Comparison of ENCODE assay signal across 9 mouse cellular contexts in the genomic region with DNA sequence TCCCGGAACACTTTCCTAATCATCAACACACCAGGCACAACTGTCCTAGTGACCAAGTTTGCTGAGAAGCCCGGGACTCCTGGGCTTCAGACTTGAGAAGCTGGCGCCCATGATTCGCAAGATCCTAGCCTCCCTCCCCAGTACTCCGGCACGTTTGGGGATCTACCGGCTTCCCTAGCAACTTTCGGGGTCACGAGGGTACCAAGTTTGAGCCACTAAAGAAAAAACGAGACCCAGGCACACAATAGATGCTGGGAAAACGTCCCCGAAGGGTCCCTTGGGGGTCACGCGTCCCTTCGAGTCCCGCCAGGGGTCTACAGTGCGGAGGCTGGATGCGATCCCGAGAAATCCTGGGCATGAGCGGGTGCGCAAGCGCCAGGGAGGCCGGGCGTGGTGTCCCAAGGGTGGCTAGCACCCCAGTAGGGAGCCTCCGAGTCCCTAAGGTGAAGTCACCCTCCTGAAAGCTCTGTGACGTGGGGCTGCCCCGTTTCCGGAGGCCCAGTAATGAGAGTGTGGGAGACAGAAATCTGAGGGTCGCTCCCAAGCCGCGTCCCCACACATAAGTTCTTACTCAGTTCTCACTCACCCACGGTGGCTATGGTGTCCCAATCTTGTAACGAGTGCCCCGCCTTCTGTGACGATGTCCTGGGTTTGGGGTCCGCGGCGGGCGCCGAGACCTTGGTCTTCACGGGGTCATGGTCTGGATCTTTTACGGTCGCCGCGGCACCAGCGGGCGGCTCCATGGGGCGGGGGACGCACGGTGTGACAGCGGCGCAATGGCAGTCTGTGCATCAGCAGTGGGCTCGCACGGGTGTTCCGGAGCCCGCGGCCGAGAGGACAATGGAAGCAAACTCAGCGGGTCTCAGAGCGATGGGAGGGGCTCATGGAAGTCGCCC. TPM values are rescaled to one million over a fixed set of nuclear protein-coding genes. Genes with fewer than 3 reads are reported as not detected.
A peak's percentile ranks its signal among the peaks of the same experiment; 100 is the strongest.
DNase-seq lines count a peak whose midpoint lies in the region; ATAC-seq and TF ChIP-seq lines count a peak whose summit lies in the region.
"Had no signal": no experiment of that assay in that cellular context is flagged by ENCODE, and none has a peak within 500 bp of the region (broad histone marks: within the 10 kb centered on the region; RNA-seq: fewer than 3 reads in every experiment).

No protein-coding gene starts in this region.

- no peaks in the 10 kb centered on the region for H3K27me3 ChIP-seq in heart, adult 2 months (ENCODE audit: control insufficient read depth, insufficient read depth, low read length)
- no peaks in the 10 kb centered on the region for H3K27me3 ChIP-seq in intestine, postnatal 0 days (replicated peaks; ENCODE audit: control insufficient read depth, insufficient read depth, low read length)
- H3K27me3 ChIP-seq in lung, postnatal 0 days (replicated peaks; ENCODE audit: insufficient read depth, low read length) = no peaks in the 10 kb centered on the region

- H3K27ac ChIP-seq in heart, adult 2 months = peak overlapping the region; percentile 73
- H3K27ac ChIP-seq in ES-E14 (ENCODE audit: insufficient read depth, low read depth, low read length, poor library complexity, severe bottlenecking) = no peak overlapping the region; the same call in 1 of the 2 replicates
- H3K27ac ChIP-seq in intestine, postnatal 0 days (ENCODE audit: low read depth, low read length) = peak overlapping the region; percentile 70
- peak overlapping the region; percentile 69 for H3K27ac ChIP-seq in lung, postnatal 0 days (ENCODE audit: low read length)

- no peaks in the 10 kb centered on the region for H3K36me3 ChIP-seq in heart, adult 2 months (ENCODE audit: control insufficient read depth, insufficient read depth, low read length)
- H3K36me3 ChIP-seq in ES-E14 (ENCODE audit: control insufficient read depth, insufficient read depth, low read length, poor library complexity, severe bottlenecking) = no peaks in the 10 kb centered on the region
- H3K36me3 ChIP-seq in intestine, postnatal 0 days (ENCODE audit: control insufficient read depth, insufficient read depth) = no peaks in the 10 kb centered on the region
- no peaks in the 10 kb centered on the region for H3K36me3 ChIP-seq in lung, postnatal 0 days (ENCODE audit: insufficient read depth, low read length)

- intact Hi-C loops in heart, adult 2 months (cut with DNase I) = loop anchor here (10.0 kb wide), 2 partner anchors 140 to 360 kb away; no protein-coding TSS in a partner anchor
- intact Hi-C loops in heart, postnatal 10 days (cut with DNase I) = no loop called here

- H3K9ac ChIP-seq in heart, adult 2 months (ENCODE audit: low read depth, low read length) = peak overlapping the region; percentile 85
- peak overlapping the region; percentile 83 for H3K9ac ChIP-seq in ES-E14 (ENCODE audit: insufficient read depth, low read depth, low read length, poor library complexity, severe bottlenecking)
- peak overlapping the region; percentile 54 for H3K9ac ChIP-seq in intestine, postnatal 0 days (ENCODE audit: low read depth, low read length)
- peak overlapping the region; percentile 55 for H3K9ac ChIP-seq in lung, postnatal 0 days (replicated peaks; ENCODE audit: low read depth)

- WGBS in heart, adult 2 months = 18% methylated on average over 61 of the region's 61 CpGs
- 19% methylated on average over 57 of the region's 61 CpGs for WGBS in intestine, postnatal 0 days
- WGBS in lung, postnatal 0 days = 7% methylated on average over 49 of the region's 61 CpGs

- DNase-seq in heart, adult 2 months = no peak
- DNase-seq in heart, postnatal 10 days = no peak
- DNase-seq in ES-E14 (ENCODE audit: low read depth, low spot score) = no peak
- peak; percentile 11 for DNase-seq in cerebellum, adult 8-10 months
- DNase-seq in gastrocnemius, postnatal 10 days = peak; percentile 11
- DNase-seq in lung, postnatal 0 days (ENCODE audit: low spot score) = peak; percentile 20
- DNase-seq in right cerebral cortex, adult 2 months (ENCODE audit: low spot score in 2 of 2) = peak; percentile 10 to 36

- in situ Hi-C loops in ES-E14 (cut with MboI; ENCODE audit: low sequenced_read_pairs in 2 of 2, unreplicated experiment in 2 of 2) = no loop called here

- H3K79me2 ChIP-seq in heart, adult 2 months (replicated peaks; ENCODE audit: control insufficient read depth, insufficient read depth, low read length) = no peaks in the 10 kb centered on the region; the same call in 1 of the 2 replicates

- no peak for TF ChIP-seq CTCF in heart, adult 2 months (IDR thresholded peaks at IDR 0.05)
- TF ChIP-seq CTCF in intestine, postnatal 0 days (IDR thresholded peaks at IDR 0.05; ENCODE audit: low read depth) = no peak
- TF ChIP-seq CTCF in lung, postnatal 0 days (IDR thresholded peaks at IDR 0.05) = no peak

- peak overlapping the region; percentile 65 for H3K4me2 ChIP-seq in intestine, postnatal 0 days (replicated peaks; ENCODE audit: low read depth)
- H3K4me2 ChIP-seq in lung, postnatal 0 days (replicated peaks; ENCODE audit: low read depth, low read length) = peak overlapping the region; percentile 54

- ATAC-seq in intestine, postnatal 0 days = peak; percentile 60
- ATAC-seq in lung, postnatal 0 days = peak; percentile 55

- H3K4me3 ChIP-seq in heart, adult 2 months = peak overlapping the region; percentile 78
- H3K4me3 ChIP-seq in ES-E14 (ENCODE audit: insufficient read depth in 1 of 2, low read depth in 1 of 2, low read length in 2 of 2, poor library complexity in 1 of 2, severe bottlenecking in 1 of 2) = peak overlapping the region; percentile 86 to 87
- H3K4me3 ChIP-seq in intestine, postnatal 0 days (ENCODE audit: low read depth, low read length) = peak overlapping the region; percentile 65
- peak overlapping the region; percentile 66 for H3K4me3 ChIP-seq in lung, postnatal 0 days (ENCODE audit: low read depth, low read length)

- no peaks in the 10 kb centered on the region; the same call in 1 of the 2 replicates for H3K4me1 ChIP-seq in heart, adult 2 months (ENCODE audit: control insufficient read depth, insufficient read depth, low read length)
- no peaks in the 10 kb centered on the region for H3K4me1 ChIP-seq in ES-E14 (ENCODE audit: control insufficient read depth in 2 of 2, insufficient read depth in 2 of 2, low read length in 2 of 2, poor library complexity in 1 of 2)
- H3K4me1 ChIP-seq in intestine, postnatal 0 days (replicated peaks; ENCODE audit: control insufficient read depth, insufficient read depth, low read length) = no peaks in the 10 kb centered on the region
- no peaks in the 10 kb centered on the region for H3K4me1 ChIP-seq in lung, postnatal 0 days (ENCODE audit: insufficient read depth, low read depth, low read length)

- TF ChIP-seq POLR2A in heart, adult 2 months (IDR thresholded peaks at IDR 0.05; ENCODE audit: insufficient read depth, low read depth, low read length) = no peak

- TF ChIP-seq EP300 in heart, adult 2 months (IDR thresholded peaks at IDR 0.05; ENCODE audit: insufficient read depth, low read depth, low read length) = no peak
- no peak for TF ChIP-seq EP300 in lung, postnatal 0 days (IDR thresholded peaks at IDR 0.05)

- H3K9me3 ChIP-seq in ES-E14 (ENCODE audit: control insufficient read depth, insufficient read depth, low read depth, low read length) = no peaks in the 10 kb centered on the region
- no peaks in the 10 kb centered on the region for H3K9me3 ChIP-seq in intestine, postnatal 0 days (ENCODE audit: control insufficient read depth)
- H3K9me3 ChIP-seq in lung, postnatal 0 days (ENCODE audit: low read length) = no peaks in the 10 kb centered on the region

TF ChIP-seq in ES-E14, 5 proteins besides CTCF, POLR2A, EP300 and RAD21:
- no peak for TF ChIP-seq HCFC1 (IDR thresholded peaks at IDR 0.05; ENCODE audit: borderline replicate concordance, insufficient read depth, low read length)

RNA-seq across cellular contexts. Expression of gene Prkx, which starts 0.9 kb away (rescaled TPM):
- total RNA-seq in heart, adult 2 months (2021) = 10 to 100 TPM; 14.4 to 16.8 TPM
- polyA plus RNA-seq in heart, adult 2 months (2012; rRNA removed) = 6.9 and 10.7 TPM in 2 replicates
- 10 to 100 TPM; 23.3 to 24.4 TPM for total RNA-seq in heart, postnatal 10 days (2021)
- 8.4 and 9.1 TPM in 2 replicates for total RNA-seq in ES-E14 (2012; rRNA removed)
- total RNA-seq in gastrocnemius, postnatal 10 days (2021) = 1 to 10 TPM; 4.7 to 5.5 TPM
- 6.7 and 7.0 TPM in 2 replicates for polyA plus RNA-seq in intestine, postnatal 0 days (2015; fragmentation: Nextera tagmentation; extraction: Ambion mirVana)
- 17.5 and 19.6 TPM in 2 replicates for polyA plus RNA-seq in lung, postnatal 0 days (2015; fragmentation: Nextera tagmentation; extraction: Ambion mirVana)

RNA-seq across cellular contexts. Expression of gene Pbsn, which starts 58.2 kb away (rescaled TPM):
- total RNA-seq in heart, adult 2 months (2021) = not detected
- polyA plus RNA-seq in heart, adult 2 months (2012; rRNA removed) = not detected in 2 replicates
- total RNA-seq in heart, postnatal 10 days (2021) = not detected
- not detected in 2 replicates for total RNA-seq in ES-E14 (2012; rRNA removed)
- total RNA-seq in gastrocnemius, postnatal 10 days (2021) = not detected
- polyA plus RNA-seq in intestine, postnatal 0 days (2015; fragmentation: Nextera tagmentation; extraction: Ambion mirVana) = not detected in 2 replicates
- polyA plus RNA-seq in lung, postnatal 0 days (2015; fragmentation: Nextera tagmentation; extraction: Ambion mirVana) = not detected in 2 replicates
- polyA plus RNA-seq: large intestine, adult 2 months had no signal

Comparison
In these comparisons a context has a peak if more than half of its experiments do, and no peak if none do; other contexts are left out.
1. DNase-seq: peak in cerebellum, adult 8-10 months (single experiment), gastrocnemius, postnatal 10 days (single experiment), lung, postnatal 0 days (single experiment) and right cerebral cortex, adult 2 months (2 of 2); none in heart, adult 2 months (0 of 2), heart, postnatal 10 days (0 of 2) and ES-E14 (single experiment).
2. Peak in every context shown above with its lines, with median percentiles within 50 percentile points of each other: H3K4me3 ChIP-seq and H3K9ac ChIP-seq.